Mouse (Mus musculus) heart, adult 2 months (tissue): ENCODE measurements around the gene Pld5. TPM values are rescaled to one million over a fixed set of nuclear protein-coding genes. Genes with fewer than 3 reads are reported as not detected.

Source experiments
- DNase-seq, 2 experiments: peaks; one replicate each; pipeline ENCODE4 v3.0.0; 2021
- H3K27ac ChIP-seq: fragments of 200-600 bp; 2 replicates; pipeline ENCODE4 v1.8.1; 2022
- H3K27me3 ChIP-seq: fragments of 200-500 bp; 2 replicates; pipeline ENCODE4 v1.6.1; 2012; ENCODE audit warnings: mild to moderate bottlenecking, low read length, inconsistent platforms, mixed read lengths; ENCODE audit not compliant: control insufficient read depth, insufficient read depth
- H3K36me3 ChIP-seq: fragments of 200-500 bp; 2 replicates; pipeline ENCODE4 v1.6.1; 2012; ENCODE audit warnings: low read length, inconsistent platforms; ENCODE audit not compliant: control insufficient read depth, insufficient read depth
- H3K4me1 ChIP-seq: fragments of 200-500 bp; 2 replicates; pipeline ENCODE4 v1.6.1; 2011; ENCODE audit warnings: low read length; ENCODE audit not compliant: control insufficient read depth, insufficient read depth
- H3K4me3 ChIP-seq: fragments of 200-600 bp; 2 replicates; pipeline ENCODE4 v1.8.1; 2022
- H3K79me2 ChIP-seq: fragments of 200-500 bp; replicated peaks from 2 replicates; pipeline ENCODE4 v1.6.1; 2012; ENCODE audit warnings: mild to moderate bottlenecking, inconsistent platforms, low read length, moderate library complexity, mixed read lengths; ENCODE audit not compliant: control insufficient read depth, insufficient read depth
- H3K9ac ChIP-seq: fragments of 200-500 bp; 2 replicates; pipeline ENCODE4 v1.6.1; 2012; ENCODE audit warnings: low read depth, mild to moderate bottlenecking, control low read depth, inconsistent platforms, low read length, mixed read lengths
- CTCF ChIP-seq: fragments of 200-600 bp; IDR thresholded peaks from 2 replicates; pipeline ENCODE4 v1.8.1; 2022; ENCODE audit warnings: antibody characterized with exemption, mild to moderate bottlenecking, moderate library complexity
- EP300 ChIP-seq: fragments of 200-500 bp; IDR thresholded peaks from 2 replicates; pipeline ENCODE4 v1.6.1; 2011; ENCODE audit warnings: low read depth, low read length, control low read depth; ENCODE audit not compliant: insufficient read depth
- POLR2A ChIP-seq: fragments of 200-500 bp; IDR thresholded peaks from 2 replicates; pipeline ENCODE4 v1.6.1; 2011; ENCODE audit warnings: mild to moderate bottlenecking, low read depth, low read length, control low read depth; ENCODE audit not compliant: insufficient read depth
- WGBS: fragments of 180-500 bp; shearing (Covaris S2); methylation state at CpG from one replicate; pipeline ENCODE4 v1.1.7; 2018; 5-methylcytosine and 5-hydroxymethylcytosine counted together
- intact Hi-C: fragments of 180-260 bp; cut with DNase I; formaldehyde crosslinking; loops from one replicate; pipeline ENCODE4 v1.15.1; 2025
- polyA plus RNA-seq: library from polyadenylated mRNA; depleted of rRNA; stranded (reverse); fragments of >200 nt; gene quantifications from 2 replicates; pipeline ENCODE4 v1.2.3, GENCODE M21; 2012
- total RNA-seq, 2 experiments: library from RNA; stranded (reverse); gene quantifications; 2 replicates each; pipeline ENCODE4 v1.2.3; 2021

Pld5 gene
- total and polyA plus RNA-seq, 3 experiments: 0.08 to 0.11 TPM; not detected in 1

GRCm38 (mm10) chr1:176085952-176086648, 189.0 kb downstream of the Pld5 start:
- TF ChIP-seq EP300: no peak
- TF ChIP-seq CTCF: no peak
- no peak for TF ChIP-seq POLR2A
- no peaks in the 10 kb centered on the region for H3K79me2 ChIP-seq
- H3K9ac ChIP-seq: no peak overlapping the region
- H3K27me3 ChIP-seq: no peaks in the 10 kb centered on the region
- DNase-seq: no peak
- no peak overlapping the region for H3K4me3 ChIP-seq
- no peaks in the 10 kb centered on the region for H3K36me3 ChIP-seq
- WGBS: 75% methylated on average over 13 of the region's 13 CpGs
- intact Hi-C loops: no loop called here
- H3K4me1 ChIP-seq: no peaks in the 10 kb centered on the region
- no peak overlapping the region for H3K27ac ChIP-seq

- intact Hi-C loops: no loop called here
- no peak for DNase-seq
- Histone ChIP-seq H3K27me3 (no peaks in the 10 kb centered on the region), H3K4me3 (no peak overlapping the region), H3K36me3 (no peaks in the 10 kb centered on the region), H3K79me2 (no peaks in the 10 kb centered on the region), H3K27ac (no peak overlapping the region), H3K4me1 (no peaks in the 10 kb centered on the region), H3K9ac (no peak overlapping the region)
- 53% methylated on average over 4 of the region's 4 CpGs for WGBS
- TF ChIP-seq POLR2A (no peak), CTCF (no peak), EP300 (no peak)
These were observed 192.8 kb downstream of the Pld5 start for GRCm38 (mm10) chr1:176082306-176082705.

GRCm38 (mm10) chr1:176080969-176081368, 194.1 kb downstream of the Pld5 start:
- no peak overlapping the region for H3K9ac ChIP-seq
- no peak for DNase-seq
- intact Hi-C loops: no loop called here
- no peak overlapping the region for H3K4me3 ChIP-seq
- no peaks in the 10 kb centered on the region for H3K4me1 ChIP-seq
- no peaks in the 10 kb centered on the region for H3K27me3 ChIP-seq
- H3K79me2 ChIP-seq: no peaks in the 10 kb centered on the region
- 85% methylated on average over 2 of the region's 2 CpGs for WGBS
- H3K36me3 ChIP-seq: no peaks in the 10 kb centered on the region
- H3K27ac ChIP-seq: no peak overlapping the region
- no peak for TF ChIP-seq EP300
- TF ChIP-seq CTCF: no peak
- TF ChIP-seq POLR2A: no peak

GRCm38 (mm10) chr1:176078410-176078809, 196.7 kb downstream of the Pld5 start:
- Histone ChIP-seq H3K4me1 (peaks cover 3% of the 10 kb centered on the region), H3K9ac (no peak overlapping the region), H3K79me2 (no peaks in the 10 kb centered on the region), H3K27ac (no peak overlapping the region), H3K27me3 (no peaks in the 10 kb centered on the region), H3K4me3 (no peak overlapping the region), H3K36me3 (peaks cover 2% of the 10 kb centered on the region; the same call in 1 of the 2 replicates)
- no peak for DNase-seq
- WGBS: 43% methylated on average over 7 of the region's 7 CpGs
- TF ChIP-seq POLR2A (no peak), EP300 (no peak), CTCF (no peak)
- intact Hi-C loops: no loop called here

GRCm38 (mm10) chr1:176076799-176077198, 198.3 kb downstream of the Pld5 start:
- Histone ChIP-seq H3K36me3 (peaks cover 2% of the 10 kb centered on the region; the same call in 1 of the 2 replicates), H3K9ac (no peak overlapping the region), H3K27me3 (no peaks in the 10 kb centered on the region), H3K4me3 (no peak overlapping the region), H3K4me1 (peaks cover 3% of the 10 kb centered on the region), H3K79me2 (no peaks in the 10 kb centered on the region), H3K27ac (no peak overlapping the region)
- no peak for TF ChIP-seq EP300
- no peak for TF ChIP-seq CTCF
- TF ChIP-seq POLR2A: no peak
- no peak for DNase-seq
- intact Hi-C loops: no loop called here

GRCm38 (mm10) chr1:176075810-176076209, 199.3 kb downstream of the Pld5 start:
- H3K4me3 ChIP-seq: no peak overlapping the region
- H3K27me3 ChIP-seq: no peaks in the 10 kb centered on the region
- H3K79me2 ChIP-seq: no peaks in the 10 kb centered on the region
- intact Hi-C loops: no loop called here
- H3K9ac ChIP-seq: no peak overlapping the region
- H3K36me3 ChIP-seq: peaks cover 2% of the 10 kb centered on the region; the same call in 1 of the 2 replicates
- no peak overlapping the region for H3K27ac ChIP-seq
- DNase-seq: no peak
- H3K4me1 ChIP-seq: peaks cover 3% of the 10 kb centered on the region
- TF ChIP-seq CTCF (no peak), EP300 (no peak), POLR2A (no peak)
